Mouse (Mus musculus) thymus, postnatal 0 days (tissue): ENCODE measurements around the gene Aprt. TPM values are rescaled to one million over a fixed set of nuclear protein-coding genes. Genes with fewer than 3 reads are reported as not detected.

ENCODE experiments used
- DNase-seq: peaks from one replicate; pipeline ENCODE4 v3.0.0-alpha.2; 2015; ENCODE audit warnings: low spot score
- polyA plus RNA-seq: library from polyadenylated mRNA; unstranded; fragments of >200 nt; fragmentation: Nextera tagmentation; extraction: Ambion mirVana; gene quantifications from 2 replicates; pipeline ENCODE4 v1.2.1, GENCODE M21; 2015

The Aprt gene
- 173 and 174 TPM in 2 replicates for polyA plus RNA-seq

DNA sequence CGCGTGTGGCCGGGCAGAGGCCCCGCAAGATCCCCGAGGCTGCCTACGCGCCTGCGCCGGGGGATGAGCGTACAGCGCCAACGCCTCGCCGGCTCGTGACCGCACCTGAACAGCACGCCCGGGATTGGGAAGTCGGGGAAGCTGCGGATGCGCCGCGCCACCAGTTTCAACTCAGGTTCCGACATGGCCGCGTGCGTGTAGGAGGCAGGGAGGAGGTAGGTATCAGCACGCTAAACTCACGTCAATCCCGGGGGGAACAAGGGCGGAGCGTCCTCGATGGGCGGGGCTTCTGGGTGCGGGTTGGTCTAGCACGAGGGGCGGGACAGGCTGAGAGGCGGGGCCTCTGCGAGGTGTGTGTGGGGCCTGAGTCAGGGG is at the start of gene Aprt:
Gene Aprt, minus strand, starts transcription at position 262 of the 375 bp plus-strand sequence.
- peak; percentile 95 for DNase-seq

DNA sequence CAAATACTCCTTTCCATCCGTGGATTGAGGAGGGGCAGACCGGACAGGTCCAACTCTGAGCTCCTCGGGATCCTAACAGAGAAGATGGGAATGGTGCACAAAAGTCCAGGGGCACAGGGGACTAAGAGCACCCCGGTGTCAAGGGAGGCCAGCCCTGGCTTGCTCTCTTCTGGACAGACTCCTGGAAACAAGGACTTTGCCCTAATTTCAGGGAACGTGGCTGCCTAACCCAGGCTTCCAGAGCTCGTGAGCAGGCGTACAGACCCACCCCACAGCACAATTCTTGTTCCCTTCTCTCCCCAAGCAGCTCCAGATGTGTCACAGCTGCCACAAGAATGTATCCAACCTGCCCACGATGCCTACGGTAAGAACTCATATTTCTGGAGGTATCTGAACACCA is 49.1 kb upstream of the Aprt start:
- DNase-seq, result no peak

DNA sequence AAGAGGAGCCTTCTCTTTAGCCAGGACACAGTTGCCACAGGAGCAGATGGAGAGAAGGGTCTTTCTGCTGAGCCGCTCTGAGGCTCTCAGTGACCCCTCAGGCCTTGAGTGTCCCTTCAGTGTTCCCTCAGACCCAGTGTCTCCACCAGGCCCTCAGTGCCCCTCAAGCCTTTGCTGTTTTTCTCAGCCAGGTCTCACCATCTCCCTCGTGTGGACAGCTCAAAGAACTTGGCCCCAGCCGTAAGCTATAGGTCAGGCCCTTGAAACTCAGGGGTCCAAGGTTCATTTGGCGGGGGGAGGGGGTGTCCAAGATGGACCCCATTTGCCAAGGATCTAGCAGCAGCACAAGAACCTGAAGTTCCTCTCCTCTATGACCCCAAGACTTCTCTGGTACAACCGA is 47.9 kb upstream of the Aprt start:
- no peak for DNase-seq

GRCm38 (mm10) chr8:122623844-122624642 is 47.3 kb upstream of the Aprt start:
- no peak for DNase-seq

DNA sequence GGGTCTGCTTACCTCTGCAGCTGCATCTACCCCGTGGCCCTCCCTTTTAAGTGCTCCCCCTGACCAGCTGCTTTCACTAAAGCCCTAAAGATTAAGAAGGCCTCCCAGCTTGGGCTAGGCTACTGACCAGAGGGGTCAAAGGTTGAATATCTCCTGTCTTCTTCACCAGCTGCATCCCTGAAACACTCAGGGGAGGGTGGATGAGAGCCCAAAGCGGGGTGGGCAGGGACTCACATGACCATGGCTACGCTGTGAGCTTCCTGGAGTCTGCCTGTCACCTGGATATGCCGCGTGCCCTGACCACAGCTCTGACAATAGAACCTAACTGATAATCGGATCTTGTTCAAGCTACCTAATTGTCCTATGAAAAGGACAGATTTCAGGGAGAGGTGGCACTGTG is 46.0 kb upstream of the Aprt start, which contains the start of gene Pabpn1l:
Gene Pabpn1l, minus strand, starts transcription at position 13 of the 400 bp plus-strand sequence.
- no peak for DNase-seq

DNA sequence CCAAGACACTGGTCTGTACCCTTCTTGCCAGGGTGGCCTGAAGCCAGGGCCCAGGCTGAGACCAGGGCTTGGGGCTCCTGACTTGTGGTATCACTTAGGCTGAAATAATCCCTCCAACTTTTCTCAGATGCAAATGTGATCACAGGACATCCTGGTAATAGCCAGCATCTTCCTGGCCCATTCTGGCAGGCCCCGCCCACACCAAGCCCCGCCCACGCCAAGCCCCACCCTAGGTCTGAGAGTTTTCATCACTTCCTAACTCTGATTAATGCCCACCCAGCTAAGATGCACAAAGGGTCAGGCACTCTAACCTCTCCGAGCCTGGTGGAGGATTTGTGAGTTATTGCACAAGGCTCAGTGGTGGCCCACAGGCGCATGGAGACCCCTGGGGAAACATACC is 43.7 kb upstream of the Aprt start:
- DNase-seq, result no peak

DNA sequence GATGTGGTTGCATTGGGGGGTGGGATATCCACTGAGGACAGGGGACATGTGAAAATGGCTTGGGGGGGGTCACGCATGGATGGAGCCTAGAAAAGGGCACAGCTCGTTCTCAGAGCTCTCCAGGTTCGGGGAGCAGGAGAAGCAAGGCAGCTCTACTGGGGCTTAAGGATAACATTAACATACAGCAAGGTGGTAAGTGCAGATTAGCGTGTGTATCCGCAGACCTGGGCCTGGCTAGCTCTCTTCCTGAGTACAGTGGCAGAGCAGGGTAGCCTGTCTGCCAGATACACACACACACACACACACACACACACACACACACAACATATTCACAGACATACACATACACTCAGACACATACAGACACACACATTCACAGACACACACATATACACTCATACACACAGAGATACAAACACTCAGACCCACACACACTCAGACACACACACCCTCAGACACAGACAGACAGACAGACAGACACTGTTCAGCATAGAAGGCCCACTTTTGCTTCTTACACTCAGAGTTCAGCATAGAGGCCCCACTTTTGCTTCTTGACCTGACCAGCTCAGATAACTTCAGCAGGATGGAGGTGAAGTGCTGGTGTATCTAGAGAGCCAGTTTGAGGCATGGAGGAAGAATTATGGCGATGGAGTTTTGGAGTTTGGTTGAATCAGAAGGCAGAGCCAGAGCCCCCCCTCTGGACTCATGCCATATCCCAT is 42.1 kb upstream of the Aprt start:
- no peak for DNase-seq

- peak; percentile 78 for DNase-seq
Measured at GRCm38 (mm10) chr8:122617947-122618546, 41.3 kb upstream of the Aprt start.

DNA sequence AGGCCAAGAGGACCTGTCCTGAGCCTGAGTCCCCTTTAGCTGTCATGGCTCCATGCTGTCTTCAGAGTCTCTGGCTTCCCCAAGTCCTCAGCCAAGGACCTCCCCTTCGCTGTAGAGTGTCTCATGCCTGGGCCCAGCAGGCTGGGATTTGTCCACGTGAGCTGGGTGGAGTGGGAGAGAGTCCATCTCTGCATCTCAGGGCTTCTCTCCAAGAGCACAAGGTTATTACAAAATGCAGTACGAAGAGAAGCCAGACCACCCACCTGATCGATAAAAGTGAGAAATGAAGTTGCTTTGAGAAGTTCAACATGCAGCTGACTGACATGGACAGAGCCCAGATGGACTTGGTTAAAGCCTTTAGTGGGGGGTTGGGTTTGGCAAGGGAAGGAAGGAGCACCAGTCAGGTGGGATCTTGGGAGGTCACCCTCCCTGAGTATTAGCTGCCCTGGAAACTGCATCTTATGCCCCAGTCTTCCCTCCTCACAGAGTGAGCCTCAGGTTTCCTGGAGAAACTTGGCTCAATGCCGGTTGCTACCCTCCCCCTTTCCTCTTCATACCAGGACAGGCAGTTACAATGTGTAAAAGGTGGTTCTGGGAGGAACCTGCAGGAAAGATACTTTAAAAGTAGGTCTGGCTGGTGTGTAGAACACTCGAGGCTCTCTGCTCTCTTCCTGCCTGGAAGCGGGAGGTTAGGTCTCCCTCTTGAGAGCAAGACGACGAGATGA is 39.6 kb upstream of the Aprt start:
- DNase-seq, result no peak

- peak; percentile 98 for DNase-seq
Measured at GRCm38 (mm10) chr8:122611295-122612133, 34.8 kb upstream of the Aprt start, which contains the start of the genes Galns and Trappc2l. TSS of gene Galns (minus strand) at chr8:122611463. TSS of gene Trappc2l (plus strand) at chr8:122611640.

GRCm38 (mm10) chr8:122610612-122611277 is 34.0 kb upstream of the Aprt start:
- no peak for DNase-seq

- DNase-seq, result no peak
Measured at GRCm38 (mm10) chr8:122610209-122610608, 33.5 kb upstream of the Aprt start.

DNA sequence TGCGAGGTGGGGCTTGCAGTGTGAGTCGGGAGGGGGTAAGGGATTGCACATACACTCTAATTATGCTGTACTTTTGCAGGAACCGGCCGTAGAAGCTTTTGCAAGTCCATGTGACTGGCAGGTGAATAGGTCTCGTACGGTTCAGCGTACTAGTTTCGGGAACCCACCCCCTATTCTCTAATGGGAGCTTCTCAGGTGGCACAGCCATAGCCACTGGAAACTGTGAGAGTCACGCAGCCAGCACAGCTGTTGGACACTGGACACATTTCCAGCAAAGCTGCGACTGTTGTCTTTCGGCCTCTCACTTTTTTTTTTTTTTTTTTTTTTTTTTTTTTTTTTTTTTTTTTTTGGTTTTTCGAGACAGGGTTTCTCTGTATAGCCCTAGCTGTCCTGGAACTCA is 30.1 kb upstream of the Aprt start:
- no peak for DNase-seq

- DNase-seq, result no peak
Measured at GRCm38 (mm10) chr8:122605367-122605766, 28.7 kb upstream of the Aprt start.

DNA sequence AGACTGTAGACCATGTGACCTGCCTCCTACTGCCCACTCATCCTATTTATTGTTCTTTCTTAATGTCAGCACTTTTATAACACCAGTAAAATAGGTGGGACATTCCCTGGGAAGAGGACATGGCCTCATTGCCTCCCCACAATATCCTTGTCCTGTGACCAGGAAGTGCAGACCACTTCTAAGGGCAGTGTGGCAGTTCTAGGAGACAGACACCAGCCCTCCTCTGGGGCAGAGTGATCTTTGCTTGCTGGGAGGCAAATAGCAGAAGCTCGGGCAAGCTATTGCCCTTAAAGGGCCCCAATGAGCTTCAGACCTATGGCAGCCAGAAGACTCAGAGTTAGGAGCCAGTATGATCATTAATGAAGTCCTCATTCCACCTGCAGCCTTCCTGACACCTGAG is 27.9 kb upstream of the Aprt start:
- DNase-seq, result no peak

DNA sequence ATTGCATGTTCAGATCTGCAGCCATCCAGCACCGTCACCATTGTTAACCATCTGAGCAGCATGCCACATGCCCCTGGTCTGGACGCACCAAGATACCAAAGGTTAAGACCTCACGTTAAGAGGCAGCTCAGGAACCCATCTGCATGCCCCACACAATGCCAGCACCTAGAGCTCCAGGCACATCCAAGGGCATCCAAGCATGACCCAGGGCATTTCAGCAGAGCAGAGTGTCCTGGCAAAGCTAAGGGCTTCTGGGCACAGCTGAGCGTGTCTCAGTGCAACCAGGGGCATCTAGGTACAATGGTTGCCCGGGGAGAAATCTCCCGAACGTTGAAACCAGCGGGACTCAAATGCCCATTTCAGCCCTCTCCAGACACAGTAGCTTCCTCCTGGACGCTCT is 24.0 kb upstream of the Aprt start:
- DNase-seq, result no peak

DNA sequence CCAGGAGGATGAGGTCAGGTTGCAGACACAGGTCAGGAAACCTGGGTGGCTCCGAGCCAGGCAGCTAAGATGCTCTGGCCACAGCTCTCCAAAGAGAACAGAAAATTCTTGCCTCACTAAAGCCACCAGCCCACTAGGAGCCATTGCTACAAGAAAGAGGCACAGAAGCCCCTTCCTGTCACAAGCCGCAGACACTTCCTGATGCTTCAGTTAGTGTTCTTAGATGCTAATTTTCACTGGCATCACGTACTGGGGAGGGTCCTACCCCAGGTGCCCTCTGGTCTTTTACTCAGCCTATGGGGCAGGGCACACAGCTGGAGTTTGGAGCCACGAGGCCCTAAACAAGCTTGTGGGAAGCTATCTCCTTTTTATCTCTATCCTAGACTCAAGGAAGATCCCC is 19.3 kb upstream of the Aprt start:
- peak; percentile 57 for DNase-seq

GRCm38 (mm10) chr8:122593783-122594507 is 17.2 kb upstream of the Aprt start:
- no peak for DNase-seq

- DNase-seq, result no peak
Measured at GRCm38 (mm10) chr8:122593240-122593639, 16.5 kb upstream of the Aprt start.
